Mouse (Mus musculus) ES-E14 (cell line): ENCODE results near the gene Maff.

Experiments
- CHD2 ChIP-seq: IDR thresholded peaks from 2 replicates; pipeline ENCODE4 v1.6.1; 2014; ENCODE audit warnings: mild to moderate bottlenecking, low read depth, low read length, inconsistent platforms
- ZC3H11A ChIP-seq: IDR thresholded peaks from 2 replicates; pipeline ENCODE4 v1.6.1; 2012; ENCODE audit warnings: low read depth, mild to moderate bottlenecking, inconsistent platforms, low read length, borderline replicate concordance

DNA sequence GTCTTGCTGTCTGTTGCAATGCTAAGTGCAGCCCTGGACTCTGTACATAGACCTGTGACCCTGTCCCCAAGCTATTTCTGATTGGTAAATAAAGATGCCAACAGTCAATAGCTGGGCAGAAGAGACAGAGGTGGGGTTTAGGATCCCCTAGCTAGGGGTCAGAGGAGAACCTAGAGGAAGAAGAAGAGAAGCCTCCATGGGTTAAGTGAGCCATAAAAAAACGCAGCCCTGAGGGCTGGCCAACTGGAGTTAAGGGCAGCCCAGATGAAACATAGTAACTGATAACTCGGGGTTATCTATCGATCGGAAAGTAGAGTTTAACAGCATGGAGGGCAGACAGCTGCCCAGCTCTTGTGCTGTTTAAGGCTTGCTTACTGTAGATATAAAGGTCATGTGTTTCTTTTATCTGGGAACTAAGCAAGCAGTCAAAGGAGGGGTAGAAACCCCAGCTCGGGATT is 24.7 kb upstream of the Maff start:
- no peak for TF ChIP-seq CHD2
- TF ChIP-seq ZC3H11A, result no peak
